Mouse (Mus musculus): ENCODE measurements around the gene Plekho2. TPM values are rescaled to one million over a fixed set of nuclear protein-coding genes. Genes with fewer than 3 reads are reported as not detected.

Plekho2 gene
- 10 to 100 TPM in 1 of 2 experiments, 1 to 10 TPM in 1; 9.9 to 11.1 TPM for total RNA-seq (2021)
- 16.5 and 18.8 TPM in 2 replicates for polyA plus RNA-seq (2012; rRNA removed)
- long read RNA-seq, transcript Plekho2-201 (6 exons, 3,273 nt), result major isoform, 5 of 6 reads
- long read RNA-seq, partial matches to known transcripts, result 0 of 6 reads
- long read RNA-seq, other reads (novel, unspliced or antisense), result 1 of 6 reads

DNA sequence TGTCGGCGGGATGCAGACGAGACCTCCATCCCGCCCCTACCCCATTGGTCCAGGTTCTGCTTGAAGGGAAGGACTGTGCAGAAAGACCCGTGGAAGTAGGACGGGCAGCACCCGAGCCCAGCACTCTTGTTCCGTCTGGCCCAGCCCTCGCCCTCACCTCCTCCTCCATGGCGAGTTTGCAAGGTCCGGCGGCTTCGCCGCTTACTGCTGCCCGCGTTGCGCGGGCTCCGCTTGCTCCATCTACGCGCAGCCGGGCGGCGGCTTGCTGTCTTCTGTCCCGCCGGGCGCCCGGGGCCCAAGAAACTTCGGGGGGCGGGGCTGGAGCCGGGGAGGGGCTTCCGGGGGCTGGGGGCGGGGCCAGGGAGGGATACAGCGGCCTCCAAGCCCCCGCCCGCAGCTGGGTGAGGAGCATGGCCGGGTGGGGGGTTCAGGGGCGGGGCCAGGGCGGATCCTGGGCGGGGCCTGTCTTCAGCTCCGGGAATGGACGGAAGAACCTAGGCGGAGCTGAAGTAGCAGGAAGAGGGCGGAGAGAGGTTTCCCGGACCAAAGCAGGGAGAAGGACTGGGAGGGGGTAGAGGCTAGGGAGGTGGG is at the start of gene Plekho2:
Gene Plekho2, minus strand, starts transcription at position 260 of the 591 bp plus-strand sequence.
- Histone ChIP-seq H3K27me3 (ENCODE audit: control insufficient read depth, insufficient read depth, low read length) (no peaks in the 10 kb centered on the region), H3K36me3 (ENCODE audit: control insufficient read depth, insufficient read depth, low read length) (no peaks in the 10 kb centered on the region; the same call in 1 of the 2 replicates), H3K4me3 (peak within 1 kb of the TSS; percentile 90), H3K79me2 (replicated peaks; ENCODE audit: control insufficient read depth, insufficient read depth, low read length) (no peaks in the 10 kb centered on the region), H3K4me1 (ENCODE audit: control insufficient read depth, insufficient read depth, low read length) (peaks cover 23% of the 10 kb centered on the region), H3K9ac (ENCODE audit: low read depth, low read length) (peak within 1 kb of the TSS; percentile 77), H3K27ac (peak within 1 kb of the TSS; percentile 92)
- intact Hi-C loops (cut with DNase I), result loop anchor here (2.0 to 5.0 kb wide), 2 partner anchors 29 to 118 kb away; partner anchors contain the start of gene Spg21
- TF ChIP-seq EP300 (IDR thresholded peaks at IDR 0.05; ENCODE audit: insufficient read depth, low read depth, low read length), result no peak
- TF ChIP-seq CTCF (IDR thresholded peaks at IDR 0.05), result no peak
- TF ChIP-seq POLR2A (IDR thresholded peaks at IDR 0.05; ENCODE audit: insufficient read depth, low read depth, low read length), result peak; percentile 92
- WGBS, result under 1% methylated on average over 45 of the region's 45 CpGs
- DNase-seq, result peak; percentile 93 to 95

DNA sequence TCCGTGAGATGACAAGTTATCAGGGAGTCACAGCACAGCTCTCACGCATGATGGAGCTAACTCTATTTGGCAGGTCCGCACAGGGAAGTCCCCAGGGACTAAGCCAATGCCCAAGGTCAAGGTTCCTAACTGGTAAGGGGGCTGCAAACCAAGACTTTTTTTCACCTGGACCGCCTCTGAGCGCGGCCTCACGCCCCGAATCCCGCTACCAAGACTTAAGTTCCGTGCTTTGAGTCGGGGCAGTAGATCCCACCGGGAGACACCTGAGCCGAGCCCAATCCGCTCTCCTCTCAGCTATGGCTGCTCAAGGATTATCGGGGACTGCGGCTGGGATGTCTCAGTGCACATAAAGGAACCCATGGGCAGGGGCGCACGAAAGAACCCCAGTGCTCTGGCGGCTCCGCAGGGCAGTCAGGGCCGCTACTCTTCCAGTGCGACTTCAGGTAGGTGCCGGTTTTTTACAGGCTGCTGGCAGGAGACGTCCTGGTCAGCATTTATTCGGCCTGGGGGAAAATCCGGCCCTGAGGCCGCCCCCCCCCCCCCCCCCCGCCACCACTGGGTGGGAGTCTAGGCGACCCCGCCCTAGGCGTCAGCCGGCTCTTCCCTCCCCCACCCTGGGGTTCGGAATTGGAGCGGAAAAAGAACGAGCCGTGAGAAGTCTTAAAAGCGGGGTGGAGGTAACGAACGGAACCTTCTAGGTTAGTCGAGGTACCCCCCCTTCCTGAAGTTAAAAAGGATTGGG is 49.4 kb upstream of the Plekho2 start, which contains the start of gene Rbpms2:
Gene Rbpms2, plus strand, starts transcription at position 624 of the 742 bp plus-strand sequence.
- Histone ChIP-seq H3K4me3 (peak within 1 kb of the TSS; percentile 59), H3K27me3 (ENCODE audit: control insufficient read depth, insufficient read depth, low read length) (no peaks in the 10 kb centered on the region), H3K4me1 (ENCODE audit: control insufficient read depth, insufficient read depth, low read length) (no peaks in the 10 kb centered on the region), H3K27ac (peak within 1 kb of the TSS; percentile 89), H3K79me2 (replicated peaks; ENCODE audit: control insufficient read depth, insufficient read depth, low read length) (no peaks in the 10 kb centered on the region), H3K36me3 (ENCODE audit: control insufficient read depth, insufficient read depth, low read length) (no peaks in the 10 kb centered on the region), H3K9ac (ENCODE audit: low read depth, low read length) (peak within 1 kb of the TSS; percentile 95)
- DNase-seq, result peak; percentile 67 to 71
- 4% methylated on average over 40 of the region's 40 CpGs for WGBS
- intact Hi-C loops (cut with DNase I), result loop anchor here (2.0 to 5.0 kb wide), 2 partner anchors 33 to 48 kb away; no protein-coding TSS in a partner anchor
- TF ChIP-seq CTCF (IDR thresholded peaks at IDR 0.05) (no peak), POLR2A (IDR thresholded peaks at IDR 0.05; ENCODE audit: insufficient read depth, low read depth, low read length) (0 out of 2 replicates have a peak, but pooled peaks have one; percentile 15)

DNA sequence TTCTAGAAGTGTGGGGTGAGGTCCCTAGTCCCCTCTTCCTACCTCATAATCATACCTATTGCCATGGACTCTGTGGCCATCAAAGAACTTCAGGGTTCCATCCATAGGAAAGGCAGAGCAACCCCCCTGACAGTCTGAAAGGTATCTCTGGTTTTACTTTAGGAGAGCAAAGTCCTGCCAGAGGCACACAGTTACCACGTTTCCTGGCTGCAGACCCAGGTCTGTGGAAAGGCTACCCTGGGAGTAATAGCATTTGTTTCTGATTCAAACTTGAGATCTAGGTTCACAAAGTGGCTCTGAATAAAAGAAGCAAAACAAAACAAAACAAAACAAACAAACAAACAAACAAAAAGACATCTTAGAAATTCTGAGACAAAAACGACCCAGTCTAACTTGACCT is 44.4 kb upstream of the Plekho2 start:
- 77% methylated on average over 2 of the region's 2 CpGs for whole genome bisulfite sequencing
- no peak overlapping the region for H3K4me3 ChIP-seq
- no peaks in the 10 kb centered on the region for H3K79me2 ChIP-seq (replicated peaks; ENCODE audit: control insufficient read depth, insufficient read depth, low read length)
- DNase-seq, result no peak
- intact Hi-C loops (cut with DNase I), result no loop called here
- H3K27me3 ChIP-seq (ENCODE audit: control insufficient read depth, insufficient read depth, low read length), result no peaks in the 10 kb centered on the region
- H3K9ac ChIP-seq (ENCODE audit: low read depth, low read length), result no peak overlapping the region
- no peaks in the 10 kb centered on the region for H3K4me1 ChIP-seq (ENCODE audit: control insufficient read depth, insufficient read depth, low read length)
- TF ChIP-seq CTCF (IDR thresholded peaks at IDR 0.05), result no peak
- no peak for TF ChIP-seq POLR2A (IDR thresholded peaks at IDR 0.05; ENCODE audit: insufficient read depth, low read depth, low read length)
- TF ChIP-seq EP300 (IDR thresholded peaks at IDR 0.05; ENCODE audit: insufficient read depth, low read depth, low read length), result no peak
- no peak overlapping the region for H3K27ac ChIP-seq
- no peaks in the 10 kb centered on the region for H3K36me3 ChIP-seq (ENCODE audit: control insufficient read depth, insufficient read depth, low read length)

DNA sequence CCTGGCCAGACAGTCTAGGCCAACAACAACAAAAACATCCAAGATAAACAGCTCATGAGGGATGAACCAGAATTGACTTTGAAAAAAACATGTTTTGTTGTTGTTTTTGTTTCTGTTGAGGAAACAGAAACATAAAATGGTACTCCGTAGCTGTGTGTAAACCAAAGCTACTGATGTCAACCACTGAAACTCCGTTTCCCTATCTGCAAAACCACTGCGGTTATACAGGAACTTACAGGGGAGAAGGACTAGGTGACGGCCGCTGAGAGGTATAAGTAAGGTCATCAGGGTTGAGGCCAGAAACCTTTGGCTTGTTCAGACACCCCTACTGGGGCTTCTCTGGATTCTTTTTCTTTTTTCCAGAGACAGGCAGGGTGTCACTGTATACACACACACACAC is 43.0 kb upstream of the Plekho2 start:
- no peak for TF ChIP-seq CTCF (IDR thresholded peaks at IDR 0.05)
- TF ChIP-seq POLR2A (IDR thresholded peaks at IDR 0.05; ENCODE audit: insufficient read depth, low read depth, low read length), result no peak
- no peak for TF ChIP-seq EP300 (IDR thresholded peaks at IDR 0.05; ENCODE audit: insufficient read depth, low read depth, low read length)
- Histone ChIP-seq H3K4me1 (ENCODE audit: control insufficient read depth, insufficient read depth, low read length) (no peaks in the 10 kb centered on the region), H3K4me3 (no peak overlapping the region), H3K79me2 (replicated peaks; ENCODE audit: control insufficient read depth, insufficient read depth, low read length) (no peaks in the 10 kb centered on the region), H3K27me3 (ENCODE audit: control insufficient read depth, insufficient read depth, low read length) (no peaks in the 10 kb centered on the region), H3K36me3 (ENCODE audit: control insufficient read depth, insufficient read depth, low read length) (no peaks in the 10 kb centered on the region), H3K9ac (ENCODE audit: low read depth, low read length) (no peak overlapping the region), H3K27ac (no peak overlapping the region)
- intact Hi-C loops (cut with DNase I), result no loop called here
- 84% methylated on average over 5 of the region's 5 CpGs for WGBS
- no peak for DNase-seq

DNA sequence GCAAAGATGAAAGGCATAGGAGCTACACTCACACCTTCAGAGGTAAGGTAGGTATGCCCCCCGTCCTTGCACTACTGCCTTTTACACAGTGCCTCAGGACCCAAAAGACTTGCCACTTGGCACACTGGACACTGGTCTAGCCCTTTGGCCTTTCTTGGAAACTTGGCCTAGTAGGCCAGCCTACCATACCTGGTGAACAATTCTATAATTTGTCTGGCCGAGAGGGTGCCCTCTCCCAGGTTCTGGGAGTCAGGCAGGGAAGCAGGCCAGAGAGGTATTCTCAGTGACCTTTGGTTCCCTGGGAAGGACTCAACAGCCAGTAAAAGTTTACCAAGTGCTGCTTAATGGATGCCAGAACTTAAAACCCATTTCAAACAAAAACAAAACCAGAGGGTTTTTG is 41.8 kb upstream of the Plekho2 start:
- H3K4me3 ChIP-seq, result no peak overlapping the region
- WGBS, result 95% methylated on average over 2 of the region's 2 CpGs
- no peaks in the 10 kb centered on the region for H3K36me3 ChIP-seq (ENCODE audit: control insufficient read depth, insufficient read depth, low read length)
- no peaks in the 10 kb centered on the region for H3K4me1 ChIP-seq (ENCODE audit: control insufficient read depth, insufficient read depth, low read length)
- intact Hi-C loops (cut with DNase I), result no loop called here
- H3K9ac ChIP-seq (ENCODE audit: low read depth, low read length), result no peak overlapping the region
- H3K27me3 ChIP-seq (ENCODE audit: control insufficient read depth, insufficient read depth, low read length), result no peaks in the 10 kb centered on the region
- no peak for DNase-seq
- no peak for TF ChIP-seq CTCF (IDR thresholded peaks at IDR 0.05)
- TF ChIP-seq EP300 (IDR thresholded peaks at IDR 0.05; ENCODE audit: insufficient read depth, low read depth, low read length), result no peak
- TF ChIP-seq POLR2A (IDR thresholded peaks at IDR 0.05; ENCODE audit: insufficient read depth, low read depth, low read length), result no peak
- no peaks in the 10 kb centered on the region for H3K79me2 ChIP-seq (replicated peaks; ENCODE audit: control insufficient read depth, insufficient read depth, low read length)
- H3K27ac ChIP-seq, result no peak overlapping the region

All from heart, adult 2 months (tissue).